Mouse (Mus musculus): ENCODE results near the gene Nnmt.
A peak's percentile ranks its signal among the peaks of the same experiment; 100 is the strongest.

Nnmt gene

DNA sequence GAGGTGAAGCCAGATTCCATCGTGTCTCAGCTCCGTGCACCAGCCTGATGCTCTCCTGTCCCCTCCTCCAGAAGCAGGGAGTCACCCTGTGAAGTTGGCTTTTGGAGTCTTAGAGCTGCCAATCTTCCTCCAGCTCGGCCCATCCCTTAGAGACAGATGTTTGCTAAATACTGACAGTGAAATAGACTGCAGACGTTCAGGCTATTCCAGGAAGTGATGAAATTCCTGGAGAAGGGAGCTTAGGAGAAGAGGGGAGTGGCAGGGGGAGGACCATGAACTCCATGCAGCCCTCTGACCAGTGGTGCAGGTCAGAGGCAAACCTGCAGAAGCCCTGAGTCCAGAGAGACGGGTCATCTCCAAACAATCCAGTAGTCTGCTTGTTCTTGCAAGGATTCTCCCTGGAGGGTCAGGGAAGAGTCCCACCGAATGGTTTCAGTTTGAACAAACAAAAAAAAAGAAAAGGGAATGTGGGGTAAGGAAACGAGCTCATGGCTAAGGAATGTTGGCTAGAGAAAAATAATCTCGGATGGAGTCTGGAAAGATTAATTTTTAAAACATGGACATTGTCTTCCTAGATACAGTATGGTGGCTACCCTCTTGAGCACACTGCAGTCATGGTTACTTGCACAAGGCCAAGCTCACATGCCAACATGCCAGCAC, at the start of gene Nnmt:
Gene Nnmt, minus strand, starts transcription at position 215 of the 660 bp plus-strand sequence.
- no peak for DNase-seq

GRCm38 (mm10) chr9:48654730-48655129, 49.8 kb upstream of the Nnmt start:
- no peak for DNase-seq

DNA sequence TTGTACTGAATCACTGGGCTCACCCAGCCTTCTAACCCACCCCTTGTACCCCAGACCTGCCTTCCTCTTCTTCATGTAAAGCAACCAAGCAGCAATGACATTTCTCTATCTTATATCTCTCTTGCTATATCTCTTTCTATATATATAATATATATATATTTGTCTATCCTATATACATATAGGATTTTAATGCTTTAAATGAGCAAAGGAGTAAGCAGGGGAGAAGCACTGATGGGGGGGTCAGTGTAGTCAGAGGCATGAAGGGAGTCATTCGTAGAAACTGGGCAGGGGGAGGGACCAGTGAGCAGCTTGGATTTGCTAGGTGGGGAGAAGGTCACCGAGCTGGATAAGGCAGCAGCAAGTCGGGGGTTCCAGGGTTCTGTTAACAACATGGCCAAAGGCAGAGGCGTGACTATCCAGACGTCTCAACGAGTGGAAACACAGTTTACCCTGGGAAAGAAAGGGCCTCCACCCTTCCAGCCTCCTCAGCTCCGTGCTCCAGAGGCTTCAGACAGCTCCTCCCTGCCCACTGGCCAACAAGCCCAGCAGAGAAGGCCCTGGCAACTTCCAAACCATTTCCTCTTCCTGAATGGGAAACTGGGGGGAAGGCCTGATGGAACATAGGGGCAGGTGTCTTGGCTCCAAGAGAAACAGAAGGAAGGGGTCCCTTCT, 48.6 kb upstream of the Nnmt start:
- DNase-seq: no peak

- DNase-seq: no peak
Observed at GRCm38 (mm10) chr9:48652026-48652425, 47.1 kb upstream of the Nnmt start.

GRCm38 (mm10) chr9:48650846-48651245, 45.9 kb upstream of the Nnmt start:
- DNase-seq: no peak

- DNase-seq: peak; percentile 63 to 75
Observed at GRCm38 (mm10) chr9:48649851-48650685, 45.1 kb upstream of the Nnmt start.

GRCm38 (mm10) chr9:48649098-48649766, 44.3 kb upstream of the Nnmt start:
- DNase-seq: peak in 1 of 2 experiments; percentile 28

DNA sequence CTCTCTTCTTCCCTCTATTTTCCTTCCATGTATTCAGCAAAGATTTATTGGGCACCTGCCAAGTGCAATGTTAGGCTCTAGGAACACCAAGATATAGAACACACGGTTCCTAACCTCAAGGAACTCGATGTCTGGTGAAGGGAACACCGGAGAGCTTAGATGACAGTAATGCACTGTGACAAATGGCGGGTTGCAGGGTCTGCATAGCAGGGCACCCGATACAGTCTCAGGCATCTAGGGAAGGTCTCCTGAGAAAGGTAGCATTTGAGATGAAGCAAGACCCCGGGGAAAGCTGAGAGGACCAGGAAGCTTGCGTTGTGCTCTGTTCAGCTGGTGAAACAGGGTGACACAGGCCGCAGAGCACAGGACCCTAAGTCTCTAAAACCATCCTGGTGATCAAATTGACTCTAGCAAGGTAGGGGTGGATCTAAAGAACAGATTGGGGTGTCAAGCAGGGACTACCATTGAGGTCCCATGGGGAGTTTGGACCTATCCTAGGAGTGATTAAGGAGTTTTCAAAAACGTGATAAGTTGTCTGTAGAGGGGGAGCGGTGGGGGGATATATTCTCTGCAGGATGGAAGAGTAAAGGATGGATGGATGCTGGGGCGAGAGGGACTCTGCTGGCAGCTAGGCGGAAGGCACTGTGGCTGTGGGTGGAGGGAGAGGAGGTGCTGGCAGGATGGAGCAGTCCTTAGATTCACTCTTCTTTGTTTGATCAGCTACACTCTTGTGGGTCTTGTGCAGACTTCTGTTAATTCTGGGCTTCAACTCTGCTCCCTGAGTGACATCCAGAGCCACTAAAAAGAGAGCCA, 43.5 kb upstream of the Nnmt start:
- DNase-seq: no peak

DNA sequence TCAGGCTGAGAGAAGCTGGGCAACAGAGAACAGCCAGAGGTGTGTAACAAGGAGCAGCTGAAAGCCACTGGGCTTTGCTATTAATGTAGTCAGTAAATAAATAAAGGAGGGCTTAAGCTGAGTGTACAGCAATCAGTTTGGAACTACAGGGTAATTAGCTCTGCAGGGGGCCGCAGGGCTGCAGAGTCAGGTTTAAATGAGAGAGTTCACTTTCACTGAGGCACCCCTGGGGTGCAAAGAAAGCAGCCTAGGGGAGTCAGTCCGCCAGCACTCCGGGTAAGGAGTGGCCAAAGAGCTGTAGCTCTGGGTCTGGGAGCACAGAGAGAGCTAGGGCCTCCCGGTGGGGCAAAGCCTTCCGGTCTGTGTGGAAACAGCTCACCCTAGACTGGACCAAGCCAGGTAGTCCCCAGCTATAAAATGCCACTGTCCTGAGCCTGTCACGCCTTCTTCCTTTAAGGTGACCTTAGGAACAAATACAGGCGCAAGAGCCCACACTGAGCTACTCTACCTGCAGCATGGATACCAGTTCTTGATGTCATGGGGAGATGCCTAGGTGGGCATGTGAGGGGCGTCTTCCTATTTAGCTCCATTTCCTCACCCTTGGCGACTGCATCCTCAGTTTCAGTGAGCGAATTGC, 42.8 kb upstream of the Nnmt start:
- DNase-seq: no peak

DNA sequence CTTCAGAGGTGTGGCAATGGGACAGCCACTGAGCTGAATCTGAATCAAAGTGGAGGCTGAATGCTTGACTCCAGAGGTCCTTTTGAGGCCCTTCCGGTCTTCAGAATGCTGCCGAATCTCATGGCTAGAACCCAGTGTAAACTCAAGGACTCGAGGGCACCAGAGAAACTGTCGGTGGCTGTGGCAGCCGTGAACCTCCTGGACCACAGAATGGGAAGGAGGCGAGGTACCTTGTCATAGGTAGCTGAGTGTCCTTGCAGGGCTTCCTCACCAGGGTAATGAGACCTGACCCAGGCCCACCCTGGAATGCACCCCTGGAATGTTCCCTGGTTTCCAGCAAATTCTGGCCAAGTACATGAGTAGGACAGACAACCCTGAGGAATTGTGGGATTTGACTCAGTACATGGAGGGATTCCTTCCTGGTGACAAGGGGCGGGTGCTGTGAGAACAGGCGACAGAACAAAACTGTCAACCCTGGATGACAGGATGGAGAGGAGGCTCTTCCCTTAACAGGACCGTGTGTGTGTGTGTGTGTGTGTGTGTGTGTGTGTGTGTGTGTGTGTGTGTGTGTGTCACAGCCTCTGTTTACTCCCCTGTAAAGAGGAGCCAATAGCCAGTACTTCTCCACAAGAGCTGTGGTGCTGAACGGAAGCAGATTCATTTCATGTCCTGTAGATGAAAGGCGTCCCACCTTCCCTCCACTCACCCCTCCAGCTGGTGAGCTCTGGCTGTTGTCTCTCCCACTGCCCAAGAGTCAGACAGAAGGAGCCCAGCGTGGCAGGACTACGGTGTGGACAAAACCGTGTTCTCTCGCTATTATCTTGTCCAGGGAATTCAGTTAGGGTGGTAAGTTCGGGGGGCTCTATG, 42.1 kb upstream of the Nnmt start:
- DNase-seq: no peak

DNA sequence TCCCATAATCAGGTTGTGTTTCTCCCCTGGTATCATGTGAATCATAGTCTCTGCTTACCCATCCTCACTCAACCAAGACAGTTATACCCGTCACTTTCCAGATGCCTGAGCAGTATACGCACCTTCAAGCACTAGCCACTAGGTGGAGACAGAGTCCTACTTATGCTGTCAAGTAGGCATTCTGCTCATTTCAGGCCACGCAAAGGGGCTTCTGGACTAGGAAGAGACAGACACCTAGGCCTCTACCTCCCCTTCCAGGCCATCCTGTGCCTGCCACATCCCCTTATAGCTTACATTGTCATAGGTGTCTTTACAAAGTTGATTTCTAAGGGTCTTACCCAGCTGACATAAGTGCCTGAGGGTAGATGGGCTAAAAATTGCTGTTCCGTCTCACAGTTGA, 41.3 kb upstream of the Nnmt start:
- peak; percentile 66 to 78 for DNase-seq

DNA sequence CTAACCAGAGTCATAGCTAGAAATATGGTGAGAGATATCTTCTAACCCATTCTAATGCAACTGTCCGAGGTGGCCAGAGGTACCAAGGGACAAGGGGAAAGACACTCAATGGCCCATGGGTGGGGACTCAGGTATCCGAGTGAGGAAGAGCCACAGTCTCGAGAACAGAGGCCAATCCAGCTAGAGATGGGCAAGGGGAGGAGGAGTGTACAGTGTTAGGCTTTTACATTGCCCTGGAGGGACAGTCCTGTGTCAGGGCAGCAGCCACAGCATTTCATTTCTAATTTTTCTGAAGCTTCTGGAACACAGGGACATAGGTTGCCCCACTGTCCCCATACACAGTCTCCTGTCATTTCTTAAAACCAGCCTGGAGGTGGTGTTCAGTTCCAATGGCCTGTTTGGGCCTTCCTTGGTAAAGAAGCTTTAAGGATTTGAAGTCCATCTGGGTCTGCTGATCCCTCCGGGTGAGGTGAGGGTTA, 40.7 kb upstream of the Nnmt start:
- DNase-seq: no peak

DNA sequence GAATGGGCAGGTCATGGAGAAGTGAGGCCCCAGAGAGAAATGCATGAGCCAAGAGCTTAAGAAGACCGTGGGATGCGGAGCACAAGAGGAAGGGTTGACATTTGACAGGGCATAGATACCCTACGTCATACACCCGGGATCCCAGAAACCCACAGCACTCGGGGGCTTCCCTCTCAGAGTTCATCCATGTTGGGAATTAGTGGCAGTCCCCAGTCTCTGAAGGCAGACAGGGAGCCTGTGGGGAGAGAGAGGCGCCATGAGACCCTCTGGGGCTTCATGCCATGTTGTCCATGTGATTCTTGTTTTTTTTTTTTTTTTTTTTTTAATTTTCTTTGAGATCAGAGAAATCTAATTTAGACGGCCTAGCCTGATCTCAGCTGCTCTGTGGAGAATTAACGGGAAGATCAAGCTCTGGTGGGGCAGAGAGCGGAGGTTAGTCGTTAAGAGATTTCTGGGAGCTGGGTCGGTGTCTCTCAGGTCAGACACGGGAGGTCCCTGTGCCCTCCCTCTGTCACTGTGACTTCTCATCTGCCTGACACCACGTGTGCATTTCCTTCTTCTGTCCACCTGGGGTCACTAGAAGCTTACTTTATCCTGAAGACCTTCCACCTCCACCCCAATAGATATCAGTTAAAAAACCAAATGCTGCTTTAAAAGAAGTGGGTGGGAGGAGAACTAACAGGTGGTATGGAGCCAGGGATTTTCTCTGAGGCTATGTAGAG, 40.1 kb upstream of the Nnmt start:
- DNase-seq: peak; percentile 44 to 50

GRCm38 (mm10) chr9:48644376-48644775, 39.4 kb upstream of the Nnmt start:
- DNase-seq: no peak

DNA sequence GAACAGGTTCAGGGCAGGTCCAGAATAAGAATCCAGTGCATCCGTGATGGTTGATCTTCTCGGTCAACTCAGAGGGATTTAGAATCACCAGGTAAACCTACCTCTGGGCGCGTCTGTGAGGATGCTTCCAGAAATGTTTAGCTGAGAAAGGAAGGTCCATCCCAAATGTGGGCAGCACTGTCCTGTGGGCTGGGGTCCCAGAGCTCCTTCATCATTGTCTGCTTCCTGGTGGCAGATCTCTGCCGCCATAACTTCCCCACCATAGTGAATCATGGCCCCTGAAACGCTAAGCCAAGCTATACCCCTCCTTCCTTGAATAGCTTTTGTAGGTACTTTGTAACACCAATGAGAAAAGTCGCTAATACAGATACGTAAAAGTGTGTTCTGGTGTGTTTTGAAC, 36.7 kb upstream of the Nnmt start:
- no peak for DNase-seq

DNA sequence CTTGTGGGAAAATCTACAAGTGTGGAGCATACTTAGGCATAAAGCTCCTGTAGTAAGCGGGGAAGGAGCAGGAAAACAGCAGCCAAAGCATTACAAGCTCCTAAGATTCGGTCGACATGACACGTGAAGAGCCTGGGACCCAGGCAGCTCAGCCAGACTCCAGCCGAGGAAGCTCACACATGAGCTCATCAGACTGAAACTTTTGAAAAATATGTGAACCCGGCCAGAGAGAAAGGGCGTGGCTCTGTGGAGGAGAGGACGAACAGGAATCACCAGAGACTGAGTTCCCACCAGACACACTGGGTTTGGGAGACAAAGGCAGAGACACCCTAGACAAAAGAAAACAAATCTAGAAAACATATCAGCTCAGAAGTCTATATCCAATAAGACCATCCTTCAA, 35.9 kb upstream of the Nnmt start:
- DNase-seq: no peak

DNA sequence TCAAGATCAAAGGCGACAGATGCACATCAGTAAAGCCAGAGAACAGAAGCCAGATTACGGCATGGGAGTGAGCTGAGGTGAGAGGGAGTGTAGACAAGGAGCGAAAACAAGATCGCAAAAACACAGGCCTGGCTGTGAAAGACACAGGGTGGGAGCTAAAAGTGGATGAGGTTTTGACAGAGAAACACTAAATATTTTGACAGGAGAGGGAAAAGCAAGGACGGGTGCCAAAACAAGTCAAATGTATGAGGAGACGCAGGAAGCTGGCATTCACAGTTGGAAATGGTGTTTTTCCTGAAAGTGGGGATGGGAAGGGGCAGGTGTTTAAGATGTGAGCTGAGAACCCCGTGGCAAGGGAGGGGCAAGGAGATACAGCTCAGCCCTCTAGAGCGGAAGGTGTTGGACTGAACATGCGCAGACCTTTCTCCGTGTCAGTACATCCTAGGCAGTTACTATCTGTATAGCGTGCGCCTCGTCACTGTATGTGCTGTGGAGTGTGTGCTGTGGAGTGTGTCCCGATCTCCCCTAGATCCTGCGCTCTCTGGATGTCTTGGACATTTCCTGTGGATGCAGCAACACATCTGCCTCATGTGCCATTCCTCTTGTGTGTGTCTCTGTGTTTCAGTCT, 33.3 kb upstream of the Nnmt start:
- no peak for DNase-seq

DNA sequence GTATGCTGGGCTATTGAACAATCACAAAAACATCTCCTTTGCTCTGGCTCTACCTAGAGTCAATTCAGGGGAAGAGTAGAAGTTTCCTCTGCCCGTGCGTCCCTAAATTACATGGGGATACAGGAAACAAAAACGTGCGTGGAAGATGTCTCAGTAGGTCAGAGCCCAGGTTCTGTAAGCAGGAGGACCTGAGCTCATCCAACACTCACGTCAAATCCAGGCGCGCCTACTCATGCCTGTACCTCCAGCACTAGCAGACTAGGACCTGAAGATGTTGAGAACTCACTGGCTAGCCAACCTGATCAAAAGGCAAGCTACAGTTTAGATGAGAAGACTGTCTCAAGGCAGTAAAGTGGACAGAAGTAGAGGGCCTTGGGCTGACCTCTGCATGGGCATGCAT, 32.2 kb upstream of the Nnmt start:
- DNase-seq: no peak

DNA sequence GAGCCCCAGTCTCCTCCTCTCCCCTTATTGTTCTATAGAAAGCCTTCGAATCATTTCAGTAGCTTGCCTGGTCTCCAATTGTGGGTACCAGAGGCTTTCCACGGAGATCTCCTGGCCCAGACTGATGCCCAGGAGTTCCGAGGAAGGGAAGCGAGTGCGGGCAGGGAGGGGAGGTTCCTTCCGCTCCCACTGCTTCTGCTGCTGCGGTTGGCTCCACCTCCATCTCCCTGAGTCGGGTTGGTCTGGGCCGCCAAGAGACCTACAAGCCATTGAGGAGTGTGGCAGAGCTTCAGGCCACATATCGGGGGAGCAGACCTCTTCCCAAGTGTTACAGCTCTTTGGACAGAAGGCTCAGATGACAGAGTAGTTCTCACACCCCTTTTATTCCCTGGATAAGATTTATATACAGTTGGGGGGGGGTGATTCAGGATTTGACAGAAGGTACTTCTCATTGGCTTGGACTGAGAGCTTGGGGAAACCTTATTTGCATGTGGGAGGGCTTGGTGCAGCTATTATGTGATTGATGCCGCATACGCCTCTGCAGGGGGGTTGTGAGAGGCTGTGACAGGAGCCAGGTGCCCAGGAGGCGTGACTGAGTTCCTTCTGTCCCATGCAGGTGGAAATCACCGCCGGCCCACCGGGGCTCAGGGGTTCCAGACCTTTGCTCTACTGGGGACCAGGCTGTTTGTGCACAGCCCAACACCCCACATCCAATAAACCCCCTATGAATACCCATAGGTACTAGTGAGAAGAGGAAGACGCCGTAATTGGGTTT, 30.8 kb upstream of the Nnmt start:
- DNase-seq: no peak

Data from cerebellum, adult 18-20 months (tissue).